Mouse (Mus musculus) stomach, embryonic 16.5 days (tissue): ENCODE measurements around the gene Smok3b. TPM values are rescaled to one million over a fixed set of nuclear protein-coding genes. Genes with fewer than 3 reads are reported as not detected.

ENCODE experiments used
- ATAC-seq: fragments of 200-750 bp; cut with Nextera tagmentation; 2 replicates; pipeline ENCODE4 v1.8.0; 2017; ENCODE audit warnings: moderate number of reproducible peaks, moderate TSS enrichment; ENCODE audit not compliant: insufficient read depth, low FRiP score
- H3K27ac ChIP-seq: fragments of 300-500 bp; sonication (generic); 2 replicates; pipeline ENCODE4 v1.5.1; 2014; ENCODE audit warnings: low read length
- H3K27me3 ChIP-seq: fragments of 300-500 bp; sonication (generic); 2 replicates; pipeline ENCODE4 v1.6.1; 2014; ENCODE audit warnings: low read length, control low read depth, mixed read lengths; ENCODE audit not compliant: control insufficient read depth, insufficient read depth
- H3K36me3 ChIP-seq: fragments of 300-500 bp; sonication (generic); 2 replicates; pipeline ENCODE4 v1.6.1; 2014; ENCODE audit warnings: low read length; ENCODE audit not compliant: control insufficient read depth, insufficient read depth
- H3K4me1 ChIP-seq: fragments of 300-500 bp; sonication (generic); 2 replicates; pipeline ENCODE4 v1.6.1; 2014; ENCODE audit warnings: low read length, control low read depth, mixed read lengths; ENCODE audit not compliant: control insufficient read depth, insufficient read depth
- H3K4me2 ChIP-seq: fragments of 300-500 bp; sonication (generic); 2 replicates; pipeline ENCODE4 v1.6.1; 2014; ENCODE audit warnings: low read depth, low read length, mixed read lengths
- H3K4me3 ChIP-seq: fragments of 300-500 bp; sonication (generic); replicated peaks from 2 replicates; pipeline ENCODE4 v1.5.1; 2014; ENCODE audit warnings: mild to moderate bottlenecking, low read length
- H3K9ac ChIP-seq: fragments of 300-500 bp; sonication (generic); 2 replicates; pipeline ENCODE4 v1.6.1; 2014; ENCODE audit warnings: low read length
- H3K9me3 ChIP-seq: fragments of 300-500 bp; sonication (generic); replicated peaks from 2 replicates; pipeline ENCODE4 v1.6.1; 2016; ENCODE audit warnings: low read length, control low read depth; ENCODE audit not compliant: control insufficient read depth
- WGBS: fragments of 180-500 bp; shearing (Covaris S2); extraction: QIAGEN DNeasy Blood & Tissue Kit; methylation state at CpG from one replicate; pipeline ENCODE4 v1.1.7; 2014; 5-methylcytosine and 5-hydroxymethylcytosine counted together
- polyA plus RNA-seq: library from polyadenylated mRNA; unstranded; fragments of >200 nt; fragmentation: Nextera tagmentation; extraction: Ambion mirVana; gene quantifications from 2 replicates; pipeline ENCODE4 v1.2.1, GENCODE M21; 2015

Smok3b gene
- polyA plus RNA-seq, 1 experiment from 2014 or later, result not detected

DNA sequence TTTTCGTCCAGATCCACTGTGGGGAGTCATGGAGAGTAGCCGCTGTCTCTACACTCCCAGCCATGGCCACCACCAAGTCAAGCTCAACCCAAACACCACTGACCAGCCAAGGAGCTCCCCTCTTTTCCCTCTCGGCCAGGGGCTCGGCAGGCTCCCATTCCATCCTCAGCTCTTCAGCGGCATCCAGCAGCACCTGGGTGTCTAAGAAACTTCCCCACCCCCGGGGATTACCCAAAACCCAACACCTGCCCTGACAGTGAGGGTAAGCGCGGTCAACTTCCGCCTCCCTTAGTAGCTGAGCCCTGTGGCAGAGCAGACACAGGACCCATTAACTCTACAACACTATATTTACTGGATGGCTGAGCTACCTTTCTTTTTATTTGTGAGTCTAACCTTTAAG, 60.2 kb downstream of the Smok3b start:
- H3K4me3 ChIP-seq, result no peak overlapping the region
- 85% methylated on average over 9 of the region's 9 CpGs for WGBS
- no peaks in the 10 kb centered on the region for H3K36me3 ChIP-seq
- peaks cover 6% of the 10 kb centered on the region for H3K4me1 ChIP-seq
- no peak overlapping the region for H3K4me2 ChIP-seq
- H3K9me3 ChIP-seq, result no peaks in the 10 kb centered on the region
- H3K9ac ChIP-seq, result no peak overlapping the region
- ATAC-seq, result no peak
- H3K27me3 ChIP-seq, result no peaks in the 10 kb centered on the region
- H3K27ac ChIP-seq, result no peak overlapping the region

DNA sequence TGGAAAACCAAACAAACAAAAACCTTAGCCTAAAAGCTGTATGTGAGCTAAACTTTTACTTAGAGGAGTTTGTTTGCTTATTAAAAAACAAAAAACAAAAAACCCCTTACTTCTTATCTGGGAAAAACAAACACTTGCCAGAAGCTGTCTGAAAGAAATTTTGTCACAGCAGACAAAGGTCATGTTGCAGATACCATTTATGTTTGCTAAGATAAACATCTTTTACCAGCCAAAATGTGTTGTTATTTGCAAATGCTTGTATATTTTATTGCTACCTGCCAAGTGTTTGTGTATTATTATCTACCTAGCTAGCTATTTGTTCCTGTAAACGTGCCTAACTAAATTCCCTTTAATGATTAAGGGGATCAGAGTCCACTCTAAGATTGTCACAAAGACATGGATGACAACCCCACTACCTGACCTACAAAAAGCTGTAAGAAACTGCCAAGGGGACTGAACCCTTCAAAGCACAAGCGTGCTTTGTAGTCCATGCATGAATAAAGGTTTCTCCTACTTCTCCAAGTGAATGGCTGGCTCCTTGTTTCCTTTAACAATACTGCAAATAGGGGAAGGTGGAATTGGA, 62.2 kb downstream of the Smok3b start:
- H3K27me3 ChIP-seq, result no peaks in the 10 kb centered on the region
- H3K4me2 ChIP-seq, result no peak overlapping the region
- no peak overlapping the region for H3K9ac ChIP-seq
- no peak overlapping the region for H3K27ac ChIP-seq
- H3K4me1 ChIP-seq, result peaks cover 6% of the 10 kb centered on the region
- no peak overlapping the region for H3K4me3 ChIP-seq
- WGBS, result 60% methylated on average over 2 of the region's 2 CpGs
- no peaks in the 10 kb centered on the region for H3K9me3 ChIP-seq
- no peaks in the 10 kb centered on the region for H3K36me3 ChIP-seq
- ATAC-seq, result no peak

DNA sequence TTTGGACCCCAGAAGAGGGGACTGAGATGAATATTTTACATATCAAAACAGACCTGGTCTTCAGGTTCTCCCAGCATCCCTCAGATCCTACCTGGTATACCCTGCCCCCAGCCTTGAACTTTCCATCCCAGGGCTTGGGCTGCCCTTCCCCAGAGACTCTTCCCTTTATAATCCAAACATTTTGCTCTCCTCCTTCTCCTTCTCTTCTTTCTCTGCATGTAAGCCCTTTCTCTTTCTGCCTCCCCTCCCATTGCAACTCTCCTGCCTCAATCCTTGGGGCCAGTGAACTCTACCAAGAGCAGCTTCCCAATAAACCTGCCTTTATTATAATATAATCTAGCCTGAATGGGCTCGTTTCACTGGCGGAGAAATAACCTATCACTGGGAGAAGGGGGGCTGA, 62.7 kb downstream of the Smok3b start:
- Histone ChIP-seq H3K27ac (no peak overlapping the region), H3K4me1 (peaks cover 6% of the 10 kb centered on the region), H3K9ac (no peak overlapping the region), H3K9me3 (no peaks in the 10 kb centered on the region), H3K4me2 (no peak overlapping the region), H3K36me3 (no peaks in the 10 kb centered on the region), H3K27me3 (no peaks in the 10 kb centered on the region), H3K4me3 (no peak overlapping the region)
- whole genome bisulfite sequencing, result 91% methylated on average over 2 of the region's 2 CpGs
- no peak for ATAC-seq

DNA sequence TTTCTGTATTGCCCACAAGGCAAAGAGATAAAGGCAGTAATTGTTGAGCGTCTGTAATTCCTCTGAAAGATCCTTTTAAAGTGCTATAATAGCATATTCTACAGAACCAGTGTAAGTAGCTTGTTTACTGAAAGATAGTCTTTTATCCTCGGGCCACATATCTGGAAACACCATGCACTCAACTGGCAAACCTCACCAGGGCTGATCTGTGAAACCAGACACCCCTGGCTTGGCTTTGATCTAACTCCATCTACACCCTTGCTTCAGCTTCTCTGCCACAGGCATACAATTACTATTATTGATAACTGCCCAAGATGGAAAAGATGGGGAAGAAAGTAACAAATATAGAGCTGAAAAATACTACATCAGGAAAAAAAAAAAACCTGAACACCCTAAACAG, 63.3 kb downstream of the Smok3b start:
- H3K27me3 ChIP-seq, result no peaks in the 10 kb centered on the region
- ATAC-seq, result no peak
- peaks cover 6% of the 10 kb centered on the region for H3K4me1 ChIP-seq
- peak overlapping the region; percentile 99 for H3K4me3 ChIP-seq
- H3K9ac ChIP-seq, result peak overlapping the region; percentile 99; the same call in 1 of the 2 replicates
- no peaks in the 10 kb centered on the region for H3K9me3 ChIP-seq
- H3K36me3 ChIP-seq, result no peaks in the 10 kb centered on the region
- 47% methylated on average over 2 of the region's 2 CpGs for WGBS
- peak overlapping the region; percentile 57 for H3K4me2 ChIP-seq
- H3K27ac ChIP-seq, result no peak overlapping the region

DNA sequence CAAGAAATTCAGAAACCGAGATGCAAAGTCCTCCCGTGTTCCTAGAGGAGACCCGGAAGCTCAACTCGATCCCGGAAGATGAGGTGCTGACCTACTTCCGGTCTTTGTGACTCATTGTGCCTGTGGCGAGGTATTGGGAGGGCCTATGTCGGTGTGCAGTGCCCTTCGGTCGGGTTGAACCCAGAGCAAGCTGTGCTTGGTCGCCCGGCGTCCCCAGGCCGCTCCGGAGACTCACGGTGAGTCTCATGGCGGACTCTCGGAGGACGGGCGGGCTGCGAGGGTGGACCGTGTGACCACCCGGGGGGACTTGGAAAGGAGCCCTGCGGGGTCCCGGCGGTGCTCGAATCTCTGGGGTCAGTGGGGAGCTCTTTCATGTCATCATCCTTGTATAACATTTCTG, 63.8 kb downstream of the Smok3b start, which contains the start of gene Zkscan1:
Zkscan1 (plus strand) TSS at position 89 of the 400 bp plus-strand sequence.
- peak; percentile 92; the same call in 1 of the 2 replicates for ATAC-seq
- peak within 1 kb of the TSS; percentile 76 for H3K4me2 ChIP-seq
- peak within 1 kb of the TSS; percentile 99 for H3K9ac ChIP-seq

DNA sequence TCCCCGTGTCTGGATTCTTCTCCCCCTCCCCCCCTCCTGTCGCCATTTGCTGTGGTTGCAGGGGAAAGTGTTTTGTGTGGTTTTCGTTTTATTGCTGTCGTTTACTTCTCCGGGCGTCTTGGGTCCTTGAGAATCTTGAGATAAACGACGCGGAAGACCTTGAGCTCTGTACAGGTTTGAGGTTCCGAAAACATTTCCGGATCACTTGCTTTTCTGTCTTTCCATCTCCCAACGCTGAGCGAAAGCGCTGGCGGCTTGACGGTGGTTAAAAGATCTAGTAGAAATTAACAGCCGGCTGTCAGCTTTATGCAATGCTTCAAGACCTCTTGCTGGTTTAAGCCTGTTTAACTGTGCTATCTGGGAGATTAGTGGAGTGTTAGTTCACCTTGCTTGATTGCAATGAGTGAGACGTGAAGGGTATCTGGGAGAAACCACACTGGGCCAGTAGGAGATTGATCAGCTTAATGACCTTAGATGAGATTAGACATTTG, 64.2 kb downstream of the Smok3b start:
- H3K9me3 ChIP-seq, result no peaks in the 10 kb centered on the region
- no peaks in the 10 kb centered on the region for H3K27me3 ChIP-seq
- under 1% methylated on average over 18 of the region's 18 CpGs for WGBS
- no peak for ATAC-seq
- peaks cover 6% of the 10 kb centered on the region for H3K4me1 ChIP-seq
- peak overlapping the region; percentile 99 for H3K4me3 ChIP-seq
- H3K27ac ChIP-seq, result peak overlapping the region; percentile 93
- H3K4me2 ChIP-seq, result peak overlapping the region; percentile 76
- H3K9ac ChIP-seq, result peak overlapping the region; percentile 99
- no peaks in the 10 kb centered on the region for H3K36me3 ChIP-seq

More for the DNA sequence above, 63.8 kb downstream of the Smok3b start, which contains the start of gene Zkscan1:
- H3K4me3 ChIP-seq, result peak within 1 kb of the TSS; percentile 99
- H3K9me3 ChIP-seq, result no peaks in the 10 kb centered on the region
- no peaks in the 10 kb centered on the region for H3K27me3 ChIP-seq
- no peaks in the 10 kb centered on the region for H3K36me3 ChIP-seq
- WGBS, result under 1% methylated on average over 27 of the region's 27 CpGs
- peak within 1 kb of the TSS; percentile 93 for H3K27ac ChIP-seq
- peaks cover 6% of the 10 kb centered on the region for H3K4me1 ChIP-seq

DNA sequence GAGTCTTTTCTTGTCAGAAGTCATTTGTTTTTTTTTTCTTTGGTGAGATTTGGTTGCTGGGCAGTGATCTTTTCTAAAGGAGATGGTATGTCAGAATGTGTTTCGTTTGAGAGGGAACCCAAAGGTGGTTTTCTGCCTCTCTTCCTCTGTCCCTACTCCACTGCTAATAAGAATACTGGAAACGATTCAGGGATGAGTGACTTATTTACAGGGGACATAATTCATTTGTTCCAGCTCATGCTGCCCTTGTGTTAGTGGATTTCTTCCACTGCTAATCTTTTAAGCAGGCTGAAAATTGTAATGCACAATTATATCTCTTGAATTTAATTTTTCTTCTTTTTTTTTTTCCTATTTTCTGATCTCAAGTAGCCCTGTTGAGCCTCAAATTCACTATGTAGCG, 65.6 kb downstream of the Smok3b start:
- WGBS, result 73% methylated on average over 3 of the region's 3 CpGs
- no peak overlapping the region for H3K9ac ChIP-seq

DNA sequence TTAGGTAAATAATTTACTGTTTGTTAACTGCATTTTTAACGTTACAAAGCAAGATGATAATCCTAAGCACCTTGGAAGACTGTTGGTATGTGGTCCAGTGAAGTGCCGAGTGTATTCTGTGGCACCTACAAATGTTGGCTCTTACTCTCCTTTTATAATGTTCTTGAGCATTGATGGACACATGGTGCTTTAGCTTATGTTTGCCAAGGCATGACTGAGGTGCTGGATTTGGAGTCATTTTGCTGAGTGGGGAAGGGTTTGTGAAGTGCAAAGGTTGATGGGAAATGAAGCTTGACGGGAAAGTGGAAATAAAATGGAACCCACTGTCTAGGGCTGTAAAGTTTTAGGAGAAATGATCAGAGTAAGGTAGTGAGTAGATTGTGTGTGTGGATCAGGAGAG, 67.1 kb downstream of the Smok3b start:
- no peak overlapping the region for H3K4me3 ChIP-seq
- H3K9ac ChIP-seq, result no peak overlapping the region
- ATAC-seq, result no peak
- peaks cover 6% of the 10 kb centered on the region for H3K4me1 ChIP-seq
- 69% methylated on average over 3 of the region's 3 CpGs for WGBS
- H3K36me3 ChIP-seq, result no peaks in the 10 kb centered on the region
- no peaks in the 10 kb centered on the region for H3K9me3 ChIP-seq
- H3K27ac ChIP-seq, result peak overlapping the region; percentile 64; the same call in 1 of the 2 replicates
- H3K27me3 ChIP-seq, result no peaks in the 10 kb centered on the region
- H3K4me2 ChIP-seq, result peak overlapping the region; percentile 11; the same call in 1 of the 2 replicates

More for the DNA sequence above, 65.6 kb downstream of the Smok3b start:
- H3K27me3 ChIP-seq, result no peaks in the 10 kb centered on the region
- no peaks in the 10 kb centered on the region for H3K36me3 ChIP-seq
- H3K27ac ChIP-seq, result no peak overlapping the region
- no peak for ATAC-seq
- H3K4me3 ChIP-seq, result no peak overlapping the region
- peaks cover 6% of the 10 kb centered on the region for H3K4me1 ChIP-seq
- peak overlapping the region; percentile 76; the same call in 1 of the 2 replicates for H3K4me2 ChIP-seq
- H3K9me3 ChIP-seq, result no peaks in the 10 kb centered on the region

DNA sequence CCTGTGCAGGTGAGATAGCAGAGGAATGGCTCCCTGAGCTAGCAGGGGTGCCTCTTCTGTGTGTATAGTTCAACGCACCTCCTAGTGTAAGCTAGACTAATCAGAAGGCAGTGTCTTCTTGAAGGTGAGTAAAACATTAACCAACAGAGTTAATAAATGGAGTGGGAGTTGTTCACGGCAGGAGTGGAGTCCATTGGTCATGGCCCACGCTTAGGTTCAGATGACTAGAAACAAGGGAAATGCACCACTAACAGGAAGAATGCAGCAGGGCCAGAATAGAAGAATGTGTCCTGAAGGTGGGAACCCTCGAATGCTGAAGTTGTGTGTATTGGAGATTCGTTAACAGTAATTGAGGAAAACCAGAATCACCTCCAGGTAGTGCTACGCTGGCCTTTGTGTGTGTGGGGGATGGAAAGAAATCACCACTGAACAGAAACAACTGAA, 67.9 kb downstream of the Smok3b start:
- Histone ChIP-seq H3K4me1 (peaks cover 6% of the 10 kb centered on the region), H3K27me3 (no peaks in the 10 kb centered on the region), H3K4me2 (0 out of 2 replicates have a peak overlapping the region, but pooled peaks have one; percentile 11), H3K9ac (no peak overlapping the region), H3K36me3 (no peaks in the 10 kb centered on the region), H3K4me3 (no peak overlapping the region), H3K27ac (peak overlapping the region; percentile 64), H3K9me3 (no peaks in the 10 kb centered on the region)
- ATAC-seq, result peak; percentile 77
- WGBS, result 60% methylated on average over 6 of the region's 6 CpGs
